Comparison of ENCODE assay signal across 13 mouse cellular contexts in genomic region chr8:10802003-10802402, GRCm38 (mm10).
A peak's percentile ranks its signal among the peaks of the same experiment; 100 is the strongest.
DNase-seq lines count a peak whose midpoint lies in the region; ATAC-seq and TF ChIP-seq lines count a peak whose summit lies in the region.
"Had no signal": no experiment of that assay in that cellular context is flagged by ENCODE, and none has a peak within 500 bp of the region (broad histone marks: within the 10 kb centered on the region; RNA-seq: fewer than 3 reads in every experiment).

No protein-coding gene starts in this region.

- no peaks in the 10 kb centered on the region for H3K9me3 ChIP-seq in kidney, embryonic 14.5 days (ENCODE audit: control insufficient read depth, low read length)
- H3K9me3 ChIP-seq: forebrain, embryonic 12.5 days; hindbrain, embryonic 15.5 days had no signal

- H3K9ac ChIP-seq in kidney, embryonic 14.5 days (ENCODE audit: low read depth, low read length), result no peak overlapping the region
- H3K9ac ChIP-seq: forebrain, embryonic 12.5 days; hindbrain, embryonic 15.5 days had no signal

- no peak for ATAC-seq in kidney, embryonic 14.5 days (ENCODE audit: low FRiP score, low TSS enrichment)

- H3K4me3 ChIP-seq in gastrocnemius, adult 2 months, result no peak overlapping the region
- H3K4me3 ChIP-seq in kidney, embryonic 14.5 days (ENCODE audit: low read length), result no peak overlapping the region
- H3K4me3 ChIP-seq in left cerebral cortex, adult 2 months, result no peak overlapping the region
- H3K4me3 ChIP-seq: forebrain, embryonic 12.5 days; hindbrain, embryonic 15.5 days had no signal

- DNase-seq in gastrocnemius, adult 2 months, result no peak
- DNase-seq in gastrocnemius, adult 18-20 months (ENCODE audit: low spot score), result no peak
- DNase-seq in kidney, adult 18-20 months, result peak; percentile 11
- peak; percentile 33 for DNase-seq in adipocyte (ENCODE audit: low spot score)
- DNase-seq in lung, postnatal 25 days (ENCODE audit: low spot score), result peak; percentile 33
- no peak for DNase-seq in left cerebral cortex, adult 2 months (ENCODE audit: extremely low spot score in 1 of 2, low spot score in 2 of 2)
- no peak for DNase-seq in yolk sac, embryonic 10.5 days (ENCODE audit: low spot score)
- DNase-seq: cerebellum, adult 8-10 months had no signal

- intact Hi-C loops in gastrocnemius, adult 2 months (cut with DNase I), result no loop called here
- intact Hi-C loops in left cerebral cortex, adult 2 months (cut with DNase I), result no loop called here

- no peak overlapping the region for H3K4me2 ChIP-seq in kidney, embryonic 14.5 days (replicated peaks; ENCODE audit: low read depth, low read length)
- H3K4me2 ChIP-seq: forebrain, embryonic 12.5 days; hindbrain, embryonic 15.5 days; liver, embryonic 11.5 days had no signal

- no peaks in the 10 kb centered on the region for H3K36me3 ChIP-seq in kidney, embryonic 14.5 days (ENCODE audit: control insufficient read depth, insufficient read depth, low read length)
- H3K36me3 ChIP-seq: forebrain, embryonic 12.5 days; hindbrain, embryonic 15.5 days had no signal

- H3K27ac ChIP-seq in gastrocnemius, adult 2 months, result peak overlapping the region; percentile 24; the same call in 1 of the 2 replicates
- no peak overlapping the region for H3K27ac ChIP-seq in kidney, embryonic 14.5 days (ENCODE audit: low read depth, low read length)
- H3K27ac ChIP-seq in left cerebral cortex, adult 2 months, result no peak overlapping the region
- H3K27ac ChIP-seq: forebrain, embryonic 12.5 days; hindbrain, embryonic 15.5 days; stomach, postnatal 0 days had no signal

- TF ChIP-seq CTCF in gastrocnemius, adult 2 months (IDR thresholded peaks at IDR 0.05), result no peak
- TF ChIP-seq CTCF in left cerebral cortex, adult 2 months (IDR thresholded peaks at IDR 0.05), result no peak

- H3K4me1 ChIP-seq in kidney, embryonic 14.5 days (ENCODE audit: control insufficient read depth, insufficient read depth, low read length), result no peaks in the 10 kb centered on the region

- no peaks in the 10 kb centered on the region for H3K27me3 ChIP-seq in kidney, embryonic 14.5 days (ENCODE audit: control insufficient read depth, insufficient read depth, low read length)
- H3K27me3 ChIP-seq: forebrain, embryonic 12.5 days; hindbrain, embryonic 15.5 days had no signal

Comparison
In these comparisons a context has a peak if more than half of its experiments do, and no peak if none do; other contexts are left out.
1. DNase-seq: peak in kidney, adult 18-20 months (single experiment), adipocyte (single experiment) and lung, postnatal 25 days (single experiment); none in gastrocnemius, adult 2 months (single experiment), gastrocnemius, adult 18-20 months (single experiment), left cerebral cortex, adult 2 months (0 of 2) and yolk sac, embryonic 10.5 days (single experiment).